8 mouse cellular contexts compared by ENCODE assay signal in genomic region chr2:32589213-32589795, GRCm38 (mm10). TPM values are rescaled to one million over a fixed set of nuclear protein-coding genes. Genes with fewer than 3 reads are reported as not detected.
DNase-seq lines count a peak whose midpoint lies in the region; ATAC-seq lines count a peak whose summit lies in the region.

No protein-coding gene starts in this region.

- 61% methylated on average over 11 of the region's 11 CpGs for WGBS in forebrain, embryonic 15.5 days
- WGBS in forebrain, embryonic 16.5 days: 50% methylated on average over 11 of the region's 11 CpGs
- WGBS in embryonic facial prominence, embryonic 14.5 days: 52% methylated on average over 9 of the region's 11 CpGs

- DNase-seq in embryonic facial prominence, embryonic 14.5 days (ENCODE audit: low spot score): no peak
- DNase-seq in lung, postnatal 14 days: peak; percentile 39
- no peak for DNase-seq in thymus, postnatal 4 days
- no peak for DNase-seq in layer of hippocampus, adult 9-10 months (ENCODE audit: low spot score)

- no peak overlapping the region for H3K4me2 ChIP-seq in forebrain, embryonic 15.5 days (replicated peaks)
- no peak overlapping the region for H3K4me2 ChIP-seq in forebrain, embryonic 16.5 days (ENCODE audit: low read length)
- peak overlapping the region; percentile 69; the same call in 1 of the 2 replicates for H3K4me2 ChIP-seq in embryonic facial prominence, embryonic 14.5 days (ENCODE audit: low read depth, low read length)

- no peak overlapping the region for H3K27ac ChIP-seq in forebrain, embryonic 15.5 days (replicated peaks)
- no peak overlapping the region for H3K27ac ChIP-seq in forebrain, embryonic 16.5 days (ENCODE audit: low read length)
- no peak overlapping the region for H3K27ac ChIP-seq in embryonic facial prominence, embryonic 14.5 days (replicated peaks; ENCODE audit: low read depth, low read length)

- H3K4me1 ChIP-seq in forebrain, embryonic 15.5 days: peaks cover 27% of the 10 kb centered on the region
- H3K4me1 ChIP-seq in forebrain, embryonic 16.5 days (replicated peaks; ENCODE audit: control insufficient read depth, insufficient read depth, low read length): peaks cover 26% of the 10 kb centered on the region
- peaks cover 60% of the 10 kb centered on the region for H3K4me1 ChIP-seq in megakaryocyte, embryonic 14.5 days
- H3K4me1 ChIP-seq in embryonic facial prominence, embryonic 14.5 days (ENCODE audit: control insufficient read depth, insufficient read depth, low read length): 0 out of 2 replicates have a peak, but pooled peaks cover 10% of the 10 kb centered on the region

- no peaks in the 10 kb centered on the region for H3K36me3 ChIP-seq in forebrain, embryonic 15.5 days
- no peaks in the 10 kb centered on the region for H3K36me3 ChIP-seq in forebrain, embryonic 16.5 days (ENCODE audit: control insufficient read depth, insufficient read depth)
- H3K36me3 ChIP-seq in megakaryocyte, embryonic 14.5 days (replicated peaks; ENCODE audit: low read length): peaks cover 50% of the 10 kb centered on the region
- H3K36me3 ChIP-seq in embryonic facial prominence, embryonic 14.5 days (ENCODE audit: control insufficient read depth, insufficient read depth, low read length): peaks cover 21% of the 10 kb centered on the region; the same call in 1 of the 2 replicates

- no peak for ATAC-seq in forebrain, embryonic 15.5 days (replicated peaks)
- no peak for ATAC-seq in forebrain, embryonic 16.5 days
- ATAC-seq in megakaryocyte, adult 5-6 weeks (ENCODE audit: poor library complexity, severe bottlenecking): no peak
- ATAC-seq in embryonic facial prominence, embryonic 14.5 days (ENCODE audit: low read depth): no peak

- no peaks in the 10 kb centered on the region for H3K9me3 ChIP-seq in forebrain, embryonic 15.5 days
- no peaks in the 10 kb centered on the region for H3K9me3 ChIP-seq in forebrain, embryonic 16.5 days (ENCODE audit: control insufficient read depth, low read length)
- H3K9me3 ChIP-seq in megakaryocyte, embryonic 14.5 days: no peaks in the 10 kb centered on the region
- no peaks in the 10 kb centered on the region for H3K9me3 ChIP-seq in embryonic facial prominence, embryonic 14.5 days (ENCODE audit: control insufficient read depth, low read length)

- H3K27me3 ChIP-seq in forebrain, embryonic 15.5 days: no peaks in the 10 kb centered on the region
- H3K27me3 ChIP-seq in forebrain, embryonic 16.5 days (replicated peaks; ENCODE audit: control insufficient read depth, insufficient read depth, low read length): no peaks in the 10 kb centered on the region
- no peaks in the 10 kb centered on the region for H3K27me3 ChIP-seq in megakaryocyte, embryonic 14.5 days (replicated peaks)
- no peaks in the 10 kb centered on the region for H3K27me3 ChIP-seq in embryonic facial prominence, embryonic 14.5 days (replicated peaks; ENCODE audit: control insufficient read depth, insufficient read depth, low read length)

- H3K9ac ChIP-seq in forebrain, embryonic 15.5 days (replicated peaks): 0 out of 2 replicates have a peak overlapping the region, but pooled peaks have one; percentile 24
- H3K9ac ChIP-seq in forebrain, embryonic 16.5 days (replicated peaks; ENCODE audit: low read depth, low read length): no peak overlapping the region
- H3K9ac ChIP-seq in embryonic facial prominence, embryonic 14.5 days (ENCODE audit: low read depth, low read length): peak overlapping the region; percentile 19; the same call in 1 of the 2 replicates

- no peak overlapping the region for H3K4me3 ChIP-seq in forebrain, embryonic 15.5 days
- H3K4me3 ChIP-seq in forebrain, embryonic 16.5 days (replicated peaks; ENCODE audit: low read length): no peak overlapping the region
- H3K4me3 ChIP-seq in megakaryocyte, embryonic 14.5 days (replicated peaks): peak overlapping the region; percentile 38
- no peak overlapping the region for H3K4me3 ChIP-seq in embryonic facial prominence, embryonic 14.5 days (ENCODE audit: low read depth, low read length)

RNA-seq across cellular contexts. Expression of gene St6galnac4, which starts 2.4 kb away (rescaled TPM):
- 25.9 and 26.4 TPM in 2 replicates for polyA plus RNA-seq in forebrain, embryonic 15.5 days (2015; fragmentation: Nextera tagmentation; extraction: Ambion mirVana)
- 27.4 and 29.6 TPM in 2 replicates for polyA plus RNA-seq in forebrain, embryonic 16.5 days (2015; fragmentation: Nextera tagmentation; extraction: Ambion mirVana)
- 16.3 and 18.9 TPM in 2 replicates for polyA plus RNA-seq in megakaryocyte, embryonic 14.5 days (2012; ENCODE audit: insufficient read depth, low replicate concordance)
- 5.8 and 9.2 TPM in 2 replicates for total RNA-seq in megakaryocyte, adult 5-6 weeks (2015)
- 8.6 and 12.1 TPM in 2 replicates for total RNA-seq in megakaryocyte, adult 5-6 weeks (2017)
- 39.4 and 41.0 TPM in 2 replicates for polyA plus RNA-seq in embryonic facial prominence, embryonic 14.5 days (2014; fragmentation: Nextera tagmentation; extraction: Ambion mirVana)

RNA-seq across cellular contexts. Expression of gene St6galnac6, which starts 10.2 kb away (rescaled TPM):
- 16.6 and 19.3 TPM in 2 replicates for polyA plus RNA-seq in forebrain, embryonic 15.5 days (2015; fragmentation: Nextera tagmentation; extraction: Ambion mirVana)
- polyA plus RNA-seq in forebrain, embryonic 16.5 days (2015; fragmentation: Nextera tagmentation; extraction: Ambion mirVana): 18.3 and 21.6 TPM in 2 replicates
- polyA plus RNA-seq in megakaryocyte, embryonic 14.5 days (2012; ENCODE audit: insufficient read depth, low replicate concordance): 36.4 and 40.9 TPM in 2 replicates
- total RNA-seq in megakaryocyte, adult 5-6 weeks (2015): 8.2 and 8.6 TPM in 2 replicates
- total RNA-seq in megakaryocyte, adult 5-6 weeks (2017): 13.1 and 13.3 TPM in 2 replicates
- polyA plus RNA-seq in embryonic facial prominence, embryonic 14.5 days (2014; fragmentation: Nextera tagmentation; extraction: Ambion mirVana): 11.1 and 12.1 TPM in 2 replicates

RNA-seq across cellular contexts. Expression of gene 9430097D07Rik, which starts 13.8 kb away (rescaled TPM):
- polyA plus RNA-seq in forebrain, embryonic 15.5 days (2015; fragmentation: Nextera tagmentation; extraction: Ambion mirVana): 0.23 and 0.24 TPM in 2 replicates
- polyA plus RNA-seq in forebrain, embryonic 16.5 days (2015; fragmentation: Nextera tagmentation; extraction: Ambion mirVana): 0.42 and 0.60 TPM in 2 replicates
- polyA plus RNA-seq in megakaryocyte, embryonic 14.5 days (2012; ENCODE audit: insufficient read depth, low replicate concordance): not detected in 2 replicates
- total RNA-seq in megakaryocyte, adult 5-6 weeks (2015): not detected in 2 replicates
- total RNA-seq in megakaryocyte, adult 5-6 weeks (2017): not detected in 2 replicates
- polyA plus RNA-seq in embryonic facial prominence, embryonic 14.5 days (2014; fragmentation: Nextera tagmentation; extraction: Ambion mirVana): 0.13 and 0.18 TPM in 2 replicates

RNA-seq across cellular contexts. Expression of gene Pip5kl1, which starts 14.7 kb away (rescaled TPM):
- 3.5 and 4.2 TPM in 2 replicates for polyA plus RNA-seq in forebrain, embryonic 15.5 days (2015; fragmentation: Nextera tagmentation; extraction: Ambion mirVana)
- polyA plus RNA-seq in forebrain, embryonic 16.5 days (2015; fragmentation: Nextera tagmentation; extraction: Ambion mirVana): 3.9 and 6.8 TPM in 2 replicates
- not detected in 2 replicates for polyA plus RNA-seq in megakaryocyte, embryonic 14.5 days (2012; ENCODE audit: insufficient read depth, low replicate concordance)
- 0.31 TPM in 1 of 2 replicates, not detected in the other for total RNA-seq in megakaryocyte, adult 5-6 weeks (2015)
- total RNA-seq in megakaryocyte, adult 5-6 weeks (2017): not detected in 2 replicates
- 0.38 and 1.1 TPM in 2 replicates for polyA plus RNA-seq in embryonic facial prominence, embryonic 14.5 days (2014; fragmentation: Nextera tagmentation; extraction: Ambion mirVana)

RNA-seq across cellular contexts. Expression of gene Dpm2, which starts 18.6 kb away (rescaled TPM):
- 136 TPM in 2 replicates for polyA plus RNA-seq in forebrain, embryonic 15.5 days (2015; fragmentation: Nextera tagmentation; extraction: Ambion mirVana)
- polyA plus RNA-seq in forebrain, embryonic 16.5 days (2015; fragmentation: Nextera tagmentation; extraction: Ambion mirVana): 136 and 141 TPM in 2 replicates
- 2.8 and 10.0 TPM in 2 replicates for polyA plus RNA-seq in megakaryocyte, embryonic 14.5 days (2012; ENCODE audit: insufficient read depth, low replicate concordance)
- 82.8 and 91.7 TPM in 2 replicates for total RNA-seq in megakaryocyte, adult 5-6 weeks (2015)
- 32.0 and 35.3 TPM in 2 replicates for total RNA-seq in megakaryocyte, adult 5-6 weeks (2017)
- polyA plus RNA-seq in embryonic facial prominence, embryonic 14.5 days (2014; fragmentation: Nextera tagmentation; extraction: Ambion mirVana): 107 and 110 TPM in 2 replicates
